Comparison of ENCODE assay signal across 26 mouse cellular contexts in the genomic region with DNA sequence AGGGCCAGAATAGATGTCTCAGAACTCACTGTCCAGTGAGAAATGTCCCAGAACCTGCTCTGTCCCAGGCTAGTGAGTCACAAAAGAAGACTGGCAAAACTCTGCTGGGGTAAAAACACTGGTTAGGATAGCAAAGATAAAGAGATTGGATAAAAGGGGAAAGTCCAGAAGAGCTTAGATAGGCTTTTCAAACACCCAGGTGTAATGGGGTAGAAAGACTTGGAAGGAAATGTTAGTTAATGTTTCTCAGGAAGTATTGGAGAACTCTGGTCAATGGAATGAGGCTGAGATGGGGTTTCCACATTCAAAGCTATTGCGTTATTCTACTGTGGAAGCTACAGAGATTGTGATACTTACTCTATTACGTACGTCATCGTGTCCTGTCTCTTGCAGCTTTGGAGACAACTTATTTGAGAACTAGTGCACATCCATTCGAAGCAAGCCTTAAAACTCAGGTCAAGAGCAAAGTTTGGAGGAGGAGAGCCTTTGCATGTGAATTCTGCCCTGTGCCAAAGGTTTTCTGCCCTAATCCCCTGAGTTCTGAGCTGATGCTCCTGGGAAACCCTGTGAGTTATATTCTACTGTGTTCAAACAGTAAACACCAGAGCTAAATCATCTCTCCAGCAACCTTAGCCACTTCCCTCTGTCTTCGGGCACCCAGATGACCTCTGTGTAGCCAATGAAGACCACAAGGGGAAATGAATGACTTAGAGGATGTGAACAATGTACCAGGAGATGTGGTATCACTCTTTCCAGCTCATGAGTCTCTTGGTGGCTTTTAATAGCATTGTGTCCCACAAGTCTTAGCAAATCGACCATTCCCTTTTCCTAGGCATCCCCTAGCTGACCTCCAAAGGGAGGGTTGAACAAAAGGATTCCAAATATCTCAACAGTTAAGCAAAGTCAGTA. TPM values are rescaled to one million over a fixed set of nuclear protein-coding genes. Genes with fewer than 3 reads are reported as not detected.
A peak's percentile ranks its signal among the peaks of the same experiment; 100 is the strongest.
DNase-seq lines count a peak whose midpoint lies in the region; ATAC-seq and TF ChIP-seq lines count a peak whose summit lies in the region.
"Had no signal": no experiment of that assay in that cellular context is flagged by ENCODE, and none has a peak within 500 bp of the region (broad histone marks: within the 10 kb centered on the region; RNA-seq: fewer than 3 reads in every experiment).

No protein-coding gene starts in this region.

- DNase-seq in kidney, adult 2 months, result peak; percentile 7
- no peak for DNase-seq in kidney, adult 8-10 months
- DNase-seq in 416B (ENCODE audit: low read depth), result peak; percentile 68
- DNase-seq in monocyte, adult 2 months (ENCODE audit: low read depth in 1 of 2, low spot score in 2 of 2), result peak; percentile 5 to 7
- DNase-seq in right cerebral cortex, adult 2 months (ENCODE audit: low spot score in 2 of 2), result no peak
- DNase-seq in adrenal gland, postnatal 25 days, result no peak
- DNase-seq in layer of hippocampus, adult 8-10 months (ENCODE audit: low spot score in 2 of 2), result no peak
- DNase-seq: adrenal gland, adult 2 months; B cell, adult 2 months; cerebellum, adult 11-12 months; cerebellum, postnatal 14 days; gastrocnemius, postnatal 36 days; kidney, adult 11 months; kidney, postnatal 25 days; right cerebral cortex, adult 18-20 months; spleen, adult 18-20 months had no signal

- no peak for TF ChIP-seq CTCF in kidney, adult 2 months (conservative IDR thresholded peaks at IDR 0.05; ENCODE audit: insufficient read depth, insufficient read length, low read depth, low read length)

- no peak overlapping the region for H3K27ac ChIP-seq in kidney, adult 2 months (ENCODE audit: insufficient read depth, low read depth, low read length)
- H3K27ac ChIP-seq: embryonic facial prominence, embryonic 15.5 days; hindbrain, embryonic 15.5 days; left cerebral cortex, adult 2 months; liver, embryonic 12.5 days; lung, embryonic 15.5 days; stomach, embryonic 15.5 days had no signal

- no peaks in the 10 kb centered on the region for H3K36me3 ChIP-seq in kidney, adult 2 months (ENCODE audit: control insufficient read depth, insufficient read depth, low read length)
- H3K36me3 ChIP-seq: embryonic facial prominence, embryonic 15.5 days; heart, embryonic 12.5 days; hindbrain, embryonic 15.5 days; liver, embryonic 12.5 days; lung, embryonic 15.5 days; stomach, embryonic 15.5 days had no signal

- H3K27me3 ChIP-seq in kidney, adult 2 months (replicated peaks; ENCODE audit: control insufficient read depth, insufficient read depth, low read length), result no peaks in the 10 kb centered on the region
- H3K27me3 ChIP-seq: embryonic facial prominence, embryonic 15.5 days; heart, embryonic 12.5 days; hindbrain, embryonic 15.5 days; liver, embryonic 12.5 days; lung, embryonic 15.5 days; stomach, embryonic 15.5 days had no signal

- no peaks in the 10 kb centered on the region for H3K4me1 ChIP-seq in kidney, adult 2 months (ENCODE audit: control insufficient read depth, insufficient read depth, low read length)
- H3K4me1 ChIP-seq: embryonic facial prominence, embryonic 15.5 days; heart, embryonic 12.5 days; hindbrain, embryonic 15.5 days; liver, embryonic 12.5 days; lung, embryonic 15.5 days; stomach, embryonic 15.5 days had no signal

- no peak overlapping the region for H3K4me3 ChIP-seq in kidney, adult 2 months (ENCODE audit: insufficient read depth, low read depth, low read length)
- H3K4me3 ChIP-seq: embryonic facial prominence, embryonic 15.5 days; heart, embryonic 12.5 days; hindbrain, embryonic 15.5 days; left cerebral cortex, adult 2 months; liver, embryonic 12.5 days; lung, embryonic 15.5 days; stomach, embryonic 15.5 days had no signal

- TF ChIP-seq POLR2A in kidney, adult 2 months (IDR thresholded peaks at IDR 0.05; ENCODE audit: low read depth, low read length), result no peak

- WGBS in kidney, adult 2 months, result 67% methylated on average over 7 of the region's 7 CpGs

- peak; percentile 27 to 49; a peak in 1 of 4 replicates for ATAC-seq in hematopoietic stem cell, adult 5-6 weeks (replicated peaks in 1 of 2; ENCODE audit: insufficient read depth in 1 of 2, low FRiP score in 2 of 2, low TSS enrichment in 1 of 2, low read depth in 1 of 2, poor library complexity in 2 of 2, severe bottlenecking in 2 of 2)
- ATAC-seq: forebrain, embryonic 16.5 days; liver, embryonic 12.5 days; midbrain, embryonic 16.5 days had no signal

RNA-seq across cellular contexts. Expression of gene Pid1, which starts 1.0 kb away (rescaled TPM):
- polyA plus RNA-seq in kidney, adult 2 months (2012; rRNA removed), result 6.7 and 8.5 TPM in 2 replicates
- total RNA-seq in hematopoietic stem cell, adult 5-6 weeks (2017), result 1.9 and 4.5 TPM in 2 replicates
- total RNA-seq in adrenal gland, postnatal 25 days (2021), result 18.8 and 21.2 TPM in 2 replicates
- total RNA-seq in layer of hippocampus, adult 8-10 months (2022), result 10 to 100 TPM; 28.7 to 41.4 (median 34.0) TPM

Comparison
In these comparisons a context has a peak if more than half of its experiments do, and no peak if none do; other contexts are left out.
1. DNase-seq: peak in kidney, adult 2 months (single experiment), 416B (single experiment) and monocyte, adult 2 months (2 of 2); none in kidney, adult 8-10 months (0 of 2), right cerebral cortex, adult 2 months (0 of 2), adrenal gland, postnatal 25 days (single experiment) and layer of hippocampus, adult 8-10 months (0 of 2).